Mouse (Mus musculus): ENCODE results near the gene 6030458C11Rik. TPM values are rescaled to one million over a fixed set of nuclear protein-coding genes. Genes with fewer than 3 reads are reported as not detected.

The 6030458C11Rik gene
- polyA plus RNA-seq, 1 experiment = 2.9 TPM

- Histone ChIP-seq H3K4me3 (ENCODE audit: low read depth, low read length) (no peak overlapping the region), H3K36me3 (ENCODE audit: control insufficient read depth, insufficient read depth, low read length) (peaks cover 34% of the 10 kb centered on the region), H3K27ac (ENCODE audit: insufficient read depth, low read depth, low read length) (no peak overlapping the region), H3K27me3 (ENCODE audit: control insufficient read depth, insufficient read depth, low read length) (no peaks in the 10 kb centered on the region), H3K4me1 (ENCODE audit: control insufficient read depth, insufficient read depth, insufficient read length, low read length) (no peaks in the 10 kb centered on the region)
- TF ChIP-seq POLR2A (IDR thresholded peaks at IDR 0.05; ENCODE audit: low read depth, low read length) (no peak), CTCF (IDR thresholded peaks at IDR 0.05; ENCODE audit: extremely low read depth, insufficient read length, insufficient replicate concordance, low read depth, low read length) (no peak)
- WGBS = 85% methylated on average over 12 of the region's 12 CpGs
These were observed 33.5 kb upstream of the 6030458C11Rik start for GRCm38 (mm10) chr15:12857840-12858516.

- TF ChIP-seq POLR2A (IDR thresholded peaks at IDR 0.05; ENCODE audit: low read depth, low read length) (no peak), CTCF (IDR thresholded peaks at IDR 0.05; ENCODE audit: extremely low read depth, insufficient read length, insufficient replicate concordance, low read depth, low read length) (no peak)
- Histone ChIP-seq H3K4me1 (ENCODE audit: control insufficient read depth, insufficient read depth, insufficient read length, low read length) (no peaks in the 10 kb centered on the region), H3K36me3 (ENCODE audit: control insufficient read depth, insufficient read depth, low read length) (peaks cover 37% of the 10 kb centered on the region), H3K4me3 (ENCODE audit: low read depth, low read length) (no peak overlapping the region), H3K27ac (ENCODE audit: insufficient read depth, low read depth, low read length) (no peak overlapping the region), H3K27me3 (ENCODE audit: control insufficient read depth, insufficient read depth, low read length) (no peaks in the 10 kb centered on the region)
- 77% methylated on average over 6 of the region's 6 CpGs for WGBS
These were observed 32.3 kb upstream of the 6030458C11Rik start for GRCm38 (mm10) chr15:12856780-12857179.

- H3K4me3 ChIP-seq (ENCODE audit: low read depth, low read length) = no peak overlapping the region
- no peak overlapping the region for H3K27ac ChIP-seq (ENCODE audit: insufficient read depth, low read depth, low read length)
- no peaks in the 10 kb centered on the region for H3K4me1 ChIP-seq (ENCODE audit: control insufficient read depth, insufficient read depth, insufficient read length, low read length)
- WGBS = 94% methylated on average over 8 of the region's 8 CpGs
- no peaks in the 10 kb centered on the region for H3K27me3 ChIP-seq (ENCODE audit: control insufficient read depth, insufficient read depth, low read length)
- TF ChIP-seq POLR2A (IDR thresholded peaks at IDR 0.05; ENCODE audit: low read depth, low read length) = no peak
- no peak for TF ChIP-seq CTCF (IDR thresholded peaks at IDR 0.05; ENCODE audit: extremely low read depth, insufficient read length, insufficient replicate concordance, low read depth, low read length)
- peaks cover 39% of the 10 kb centered on the region for H3K36me3 ChIP-seq (ENCODE audit: control insufficient read depth, insufficient read depth, low read length)
These were observed 29.0 kb upstream of the 6030458C11Rik start for GRCm38 (mm10) chr15:12853471-12853870.

GRCm38 (mm10) chr15:12849373-12849772 lies 24.9 kb upstream of the 6030458C11Rik start:
- TF ChIP-seq POLR2A (IDR thresholded peaks at IDR 0.05; ENCODE audit: low read depth, low read length) (no peak), CTCF (IDR thresholded peaks at IDR 0.05; ENCODE audit: extremely low read depth, insufficient read length, insufficient replicate concordance, low read depth, low read length) (no peak)
- H3K4me3 ChIP-seq (ENCODE audit: low read depth, low read length) = no peak overlapping the region
- H3K4me1 ChIP-seq (ENCODE audit: control insufficient read depth, insufficient read depth, insufficient read length, low read length) = no peaks in the 10 kb centered on the region
- H3K27me3 ChIP-seq (ENCODE audit: control insufficient read depth, insufficient read depth, low read length) = no peaks in the 10 kb centered on the region
- H3K27ac ChIP-seq (ENCODE audit: insufficient read depth, low read depth, low read length) = no peak overlapping the region
- peaks cover 47% of the 10 kb centered on the region for H3K36me3 ChIP-seq (ENCODE audit: control insufficient read depth, insufficient read depth, low read length)
- 85% methylated on average over 4 of the region's 4 CpGs for WGBS

GRCm38 (mm10) chr15:12848196-12848975 lies 23.9 kb upstream of the 6030458C11Rik start:
- H3K36me3 ChIP-seq (ENCODE audit: control insufficient read depth, insufficient read depth, low read length) = peaks cover 46% of the 10 kb centered on the region
- H3K4me3 ChIP-seq (ENCODE audit: low read depth, low read length) = no peak overlapping the region
- no peak overlapping the region for H3K27ac ChIP-seq (ENCODE audit: insufficient read depth, low read depth, low read length)
- 80% methylated on average over 11 of the region's 11 CpGs for WGBS
- H3K4me1 ChIP-seq (ENCODE audit: control insufficient read depth, insufficient read depth, insufficient read length, low read length) = no peaks in the 10 kb centered on the region
- H3K27me3 ChIP-seq (ENCODE audit: control insufficient read depth, insufficient read depth, low read length) = no peaks in the 10 kb centered on the region
- no peak for TF ChIP-seq CTCF (IDR thresholded peaks at IDR 0.05; ENCODE audit: extremely low read depth, insufficient read length, insufficient replicate concordance, low read depth, low read length)
- TF ChIP-seq POLR2A (IDR thresholded peaks at IDR 0.05; ENCODE audit: low read depth, low read length) = no peak

GRCm38 (mm10) chr15:12842833-12843232 lies 18.4 kb upstream of the 6030458C11Rik start:
- 83% methylated on average over 7 of the region's 7 CpGs for WGBS
- H3K36me3 ChIP-seq (ENCODE audit: control insufficient read depth, insufficient read depth, low read length) = peaks cover 42% of the 10 kb centered on the region
- no peak overlapping the region for H3K27ac ChIP-seq (ENCODE audit: insufficient read depth, low read depth, low read length)
- no peaks in the 10 kb centered on the region for H3K4me1 ChIP-seq (ENCODE audit: control insufficient read depth, insufficient read depth, insufficient read length, low read length)
- no peaks in the 10 kb centered on the region for H3K27me3 ChIP-seq (ENCODE audit: control insufficient read depth, insufficient read depth, low read length)
- no peak overlapping the region for H3K4me3 ChIP-seq (ENCODE audit: low read depth, low read length)
- TF ChIP-seq CTCF (IDR thresholded peaks at IDR 0.05; ENCODE audit: extremely low read depth, insufficient read length, insufficient replicate concordance, low read depth, low read length) (peak; percentile 15; the same call in 1 of the 2 replicates), POLR2A (IDR thresholded peaks at IDR 0.05; ENCODE audit: low read depth, low read length) (no peak)

GRCm38 (mm10) chr15:12840737-12841136 lies 16.3 kb upstream of the 6030458C11Rik start:
- Histone ChIP-seq H3K4me3 (ENCODE audit: low read depth, low read length) (no peak overlapping the region), H3K27me3 (ENCODE audit: control insufficient read depth, insufficient read depth, low read length) (no peaks in the 10 kb centered on the region), H3K27ac (ENCODE audit: insufficient read depth, low read depth, low read length) (no peak overlapping the region), H3K4me1 (ENCODE audit: control insufficient read depth, insufficient read depth, insufficient read length, low read length) (no peaks in the 10 kb centered on the region), H3K36me3 (ENCODE audit: control insufficient read depth, insufficient read depth, low read length) (peaks cover 43% of the 10 kb centered on the region)
- 91% methylated on average over 11 of the region's 11 CpGs for WGBS
- TF ChIP-seq POLR2A (IDR thresholded peaks at IDR 0.05; ENCODE audit: low read depth, low read length) = no peak
- no peak for TF ChIP-seq CTCF (IDR thresholded peaks at IDR 0.05; ENCODE audit: extremely low read depth, insufficient read length, insufficient replicate concordance, low read depth, low read length)

Data from small intestine, adult 2 months (tissue).